Mouse (Mus musculus) forebrain, embryonic 13.5 days (tissue): ENCODE data around the gene Pigk. TPM values are rescaled to one million over a fixed set of nuclear protein-coding genes. Genes with fewer than 3 reads are reported as not detected.
A peak's percentile ranks its signal among the peaks of the same experiment; 100 is the strongest.

Experiments
- ATAC-seq: fragments of 200-750 bp; cut with Nextera tagmentation; 2 replicates; pipeline ENCODE4 v1.8.0; 2017
- H3K27ac ChIP-seq: fragments of 300-500 bp; sonication (generic); 2 replicates; pipeline ENCODE4 v1.5.1; 2015; ENCODE audit warnings: inconsistent platforms, mild to moderate bottlenecking, moderate library complexity
- H3K27me3 ChIP-seq: fragments of 300-500 bp; sonication (generic); 2 replicates; pipeline ENCODE4 v1.6.1; 2015; ENCODE audit warnings: mild to moderate bottlenecking, inconsistent platforms
- H3K36me3 ChIP-seq: fragments of 300-500 bp; sonication (generic); 2 replicates; pipeline ENCODE4 v1.6.1; 2015; ENCODE audit warnings: mild to moderate bottlenecking, inconsistent platforms; ENCODE audit not compliant: poor library complexity, severe bottlenecking
- H3K4me1 ChIP-seq: fragments of 300-500 bp; sonication (generic); 2 replicates; pipeline ENCODE4 v1.6.1; 2015; ENCODE audit warnings: inconsistent platforms
- H3K4me2 ChIP-seq: fragments of 300-500 bp; sonication (generic); 2 replicates; pipeline ENCODE4 v1.6.1; 2015; ENCODE audit warnings: inconsistent platforms, mild to moderate bottlenecking, moderate library complexity
- H3K4me3 ChIP-seq: fragments of 300-500 bp; sonication (generic); 2 replicates; pipeline ENCODE4 v1.5.1; 2015; ENCODE audit warnings: mild to moderate bottlenecking, inconsistent platforms
- H3K9ac ChIP-seq: fragments of 300-500 bp; sonication (generic); 2 replicates; pipeline ENCODE4 v1.6.1; 2015; ENCODE audit warnings: mild to moderate bottlenecking, inconsistent platforms
- H3K9me3 ChIP-seq: fragments of 300-500 bp; sonication (generic); replicated peaks from 2 replicates; pipeline ENCODE4 v1.6.1; 2016; ENCODE audit warnings: inconsistent platforms
- WGBS: fragments of 180-500 bp; shearing (Covaris S2); methylation state at CpG from one replicate; pipeline ENCODE4 v1.1.7; 2015; 5-methylcytosine and 5-hydroxymethylcytosine counted together
- polyA plus RNA-seq: library from polyadenylated mRNA; unstranded; fragments of >200 nt; fragmentation: Nextera tagmentation; extraction: Ambion mirVana; gene quantifications from 2 replicates; pipeline ENCODE4 v1.2.1, GENCODE M21; 2015

The Pigk gene
- polyA plus RNA-seq, 1 experiment from 2014 or later: 29.0 TPM

DNA sequence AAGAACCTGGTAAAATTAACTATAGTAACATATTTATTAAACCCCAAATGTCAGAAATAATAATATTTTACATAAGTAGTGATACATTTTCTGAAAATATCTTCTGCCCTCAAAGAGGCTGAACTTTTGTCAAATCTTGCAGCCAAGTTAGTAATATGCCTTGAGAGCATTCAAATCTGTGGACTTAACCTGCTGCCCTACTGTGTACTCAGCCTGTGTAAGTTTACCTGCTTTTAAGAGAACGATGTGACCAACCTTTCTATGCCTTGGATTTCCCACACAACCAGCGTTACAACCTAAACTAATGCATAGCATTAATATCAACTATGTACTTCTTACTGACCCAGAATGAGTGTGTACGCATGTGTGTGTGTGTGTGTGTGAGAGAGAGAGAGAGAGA, 219.8 kb downstream of the Pigk start:
- H3K36me3 ChIP-seq: no peaks in the 10 kb centered on the region
- ATAC-seq: no peak
- H3K4me1 ChIP-seq: peaks cover 10% of the 10 kb centered on the region
- H3K27me3 ChIP-seq: no peaks in the 10 kb centered on the region
- WGBS: 96% methylated on average over 3 of the region's 3 CpGs
- H3K9ac ChIP-seq: no peak overlapping the region
- H3K4me3 ChIP-seq: no peak overlapping the region
- H3K9me3 ChIP-seq: no peaks in the 10 kb centered on the region
- no peak overlapping the region for H3K27ac ChIP-seq
- no peak overlapping the region for H3K4me2 ChIP-seq

GRCm38 (mm10) chr3:152936313-152936712, 222.4 kb downstream of the Pigk start:
- H3K4me1 ChIP-seq: no peaks in the 10 kb centered on the region
- H3K9ac ChIP-seq: no peak overlapping the region
- H3K9me3 ChIP-seq: no peaks in the 10 kb centered on the region
- no peak overlapping the region for H3K4me3 ChIP-seq
- 95% methylated on average over 3 of the region's 3 CpGs for WGBS
- no peak overlapping the region for H3K4me2 ChIP-seq
- no peak overlapping the region for H3K27ac ChIP-seq
- no peak for ATAC-seq
- no peaks in the 10 kb centered on the region for H3K27me3 ChIP-seq
- no peaks in the 10 kb centered on the region for H3K36me3 ChIP-seq

DNA sequence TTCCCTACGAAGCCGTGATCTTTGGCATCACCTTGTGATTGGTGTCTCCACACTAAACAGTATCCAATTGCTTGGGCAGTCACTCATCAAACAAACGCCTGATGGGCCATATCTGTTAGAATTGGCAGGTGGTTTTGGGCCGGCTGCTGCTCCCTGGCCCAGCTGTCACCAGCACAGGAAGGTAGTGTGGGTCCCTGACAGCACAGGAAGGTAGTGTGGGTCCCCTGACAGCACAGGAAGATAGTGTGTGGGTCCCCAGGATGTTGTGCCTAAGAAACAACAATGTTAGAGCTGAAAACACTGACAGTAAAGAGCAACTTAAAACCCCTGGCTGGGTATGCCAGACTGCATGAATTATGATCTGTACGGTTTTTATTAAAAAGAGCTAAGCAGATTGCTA, 227.8 kb downstream of the Pigk start:
- no peak overlapping the region for H3K9ac ChIP-seq
- H3K4me1 ChIP-seq: 0 out of 2 replicates have a peak, but pooled peaks cover 6% of the 10 kb centered on the region
- no peak for ATAC-seq
- no peaks in the 10 kb centered on the region for H3K36me3 ChIP-seq
- H3K27me3 ChIP-seq: no peaks in the 10 kb centered on the region
- no peak overlapping the region for H3K4me2 ChIP-seq
- H3K9me3 ChIP-seq: no peaks in the 10 kb centered on the region
- no peak overlapping the region for H3K4me3 ChIP-seq
- 92% methylated on average over 5 of the region's 5 CpGs for WGBS
- H3K27ac ChIP-seq: no peak overlapping the region

GRCm38 (mm10) chr3:152942985-152943384, 229.1 kb downstream of the Pigk start:
- no peak; the same call in 1 of the 2 replicates for ATAC-seq
- 60% methylated on average over 11 of the region's 11 CpGs for WGBS

DNA sequence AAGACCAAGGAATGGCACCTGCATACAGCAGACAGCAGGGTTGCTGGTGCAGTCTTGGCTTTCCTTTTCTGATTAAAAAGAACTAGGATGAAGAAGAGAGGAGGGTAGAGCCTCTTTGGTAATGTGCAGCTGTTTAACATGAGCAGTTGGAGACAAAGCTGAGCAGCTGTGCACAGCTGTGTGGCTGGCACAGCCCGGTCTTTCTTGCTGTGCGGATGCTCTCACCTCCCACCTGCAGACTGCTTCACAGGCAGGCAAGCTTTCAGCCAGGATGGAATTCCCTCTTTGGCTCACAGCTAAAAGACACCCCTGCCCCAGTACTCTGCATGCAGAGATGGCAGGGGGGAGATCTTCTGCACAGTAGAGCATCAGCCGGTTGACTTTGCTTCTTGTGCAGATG, 230.9 kb downstream of the Pigk start:
- H3K4me2 ChIP-seq: no peak overlapping the region
- H3K36me3 ChIP-seq: no peaks in the 10 kb centered on the region
- 0 out of 2 replicates have a peak, but pooled peaks cover 6% of the 10 kb centered on the region for H3K4me1 ChIP-seq
- no peaks in the 10 kb centered on the region for H3K9me3 ChIP-seq
- no peak overlapping the region for H3K4me3 ChIP-seq
- H3K27ac ChIP-seq: no peak overlapping the region
- ATAC-seq: peak; percentile 54
- 82% methylated on average over 3 of the region's 3 CpGs for WGBS
- no peak overlapping the region for H3K9ac ChIP-seq
- H3K27me3 ChIP-seq: no peaks in the 10 kb centered on the region

More at GRCm38 (mm10) chr3:152942985-152943384, 229.1 kb downstream of the Pigk start:
- Histone ChIP-seq H3K4me1 (0 out of 2 replicates have a peak, but pooled peaks cover 6% of the 10 kb centered on the region), H3K27me3 (no peaks in the 10 kb centered on the region), H3K4me2 (no peak overlapping the region), H3K36me3 (no peaks in the 10 kb centered on the region), H3K9ac (no peak overlapping the region), H3K27ac (no peak overlapping the region), H3K4me3 (no peak overlapping the region), H3K9me3 (no peaks in the 10 kb centered on the region)

DNA sequence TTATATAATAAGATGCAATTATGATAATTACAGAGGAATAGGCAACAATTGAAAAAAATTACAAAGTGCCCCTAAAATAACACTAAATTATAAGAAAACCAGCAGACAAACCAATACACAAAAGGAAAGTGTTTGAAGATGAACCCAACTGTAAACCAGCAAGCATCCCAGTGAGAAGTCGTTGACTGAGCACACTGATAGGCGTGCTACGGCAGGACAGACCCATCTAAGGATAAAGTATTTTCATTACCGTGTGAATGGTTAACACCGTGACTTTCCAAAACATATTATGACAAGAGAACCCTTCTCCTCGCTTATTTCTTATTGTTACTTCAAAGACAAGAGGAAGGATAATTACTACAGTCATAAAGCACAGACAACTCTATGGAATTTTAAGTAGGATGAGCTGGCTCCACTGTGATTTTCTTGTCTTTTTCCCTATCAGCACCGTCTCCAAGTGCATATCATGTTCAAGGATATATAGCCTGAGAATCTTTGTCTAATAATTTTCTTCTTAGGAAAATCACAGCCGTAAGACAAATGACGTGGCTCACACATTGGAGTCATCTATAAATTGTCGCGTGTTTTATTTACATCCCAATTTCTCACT, 233.2 kb downstream of the Pigk start:
- H3K4me2 ChIP-seq: no peak overlapping the region
- H3K36me3 ChIP-seq: no peaks in the 10 kb centered on the region
- H3K4me1 ChIP-seq: 0 out of 2 replicates have a peak, but pooled peaks cover 6% of the 10 kb centered on the region
- H3K4me3 ChIP-seq: no peak overlapping the region
- H3K9ac ChIP-seq: no peak overlapping the region
- no peaks in the 10 kb centered on the region for H3K9me3 ChIP-seq
- no peak overlapping the region for H3K27ac ChIP-seq
- no peaks in the 10 kb centered on the region for H3K27me3 ChIP-seq
- ATAC-seq: peak; percentile 44; the same call in 1 of the 2 replicates
- WGBS: 71% methylated on average over 11 of the region's 11 CpGs

GRCm38 (mm10) chr3:152948556-152948955, 234.7 kb downstream of the Pigk start:
- Histone ChIP-seq H3K9ac (no peak overlapping the region), H3K4me3 (no peak overlapping the region), H3K27me3 (no peaks in the 10 kb centered on the region), H3K27ac (no peak overlapping the region), H3K4me2 (no peak overlapping the region), H3K9me3 (no peaks in the 10 kb centered on the region), H3K36me3 (no peaks in the 10 kb centered on the region), H3K4me1 (no peaks in the 10 kb centered on the region)
- WGBS: 90% methylated on average over 7 of the region's 7 CpGs
- ATAC-seq: 0 out of 2 replicates have a peak, but pooled peaks have one; percentile 1

- Histone ChIP-seq H3K4me3 (no peak overlapping the region), H3K4me2 (no peak overlapping the region), H3K27me3 (no peaks in the 10 kb centered on the region), H3K9ac (no peak overlapping the region), H3K27ac (no peak overlapping the region), H3K9me3 (no peaks in the 10 kb centered on the region), H3K4me1 (no peaks in the 10 kb centered on the region), H3K36me3 (no peaks in the 10 kb centered on the region)
- 92% methylated on average over 15 of the region's 15 CpGs for WGBS
- ATAC-seq: no peak
Measured at GRCm38 (mm10) chr3:152949233-152949777, 235.4 kb downstream of the Pigk start.

GRCm38 (mm10) chr3:152950299-152950698, 236.4 kb downstream of the Pigk start:
- no peak overlapping the region for H3K4me3 ChIP-seq
- H3K27ac ChIP-seq: no peak overlapping the region
- H3K9me3 ChIP-seq: no peaks in the 10 kb centered on the region
- H3K36me3 ChIP-seq: no peaks in the 10 kb centered on the region
- no peak overlapping the region for H3K9ac ChIP-seq
- H3K27me3 ChIP-seq: no peaks in the 10 kb centered on the region
- ATAC-seq: no peak
- WGBS: 93% methylated on average over 5 of the region's 5 CpGs
- H3K4me1 ChIP-seq: no peaks in the 10 kb centered on the region
- no peak overlapping the region for H3K4me2 ChIP-seq

- H3K9me3 ChIP-seq: no peaks in the 10 kb centered on the region
- WGBS: 91% methylated on average over 9 of the region's 9 CpGs
- H3K9ac ChIP-seq: no peak overlapping the region
- H3K4me1 ChIP-seq: no peaks in the 10 kb centered on the region
- no peak for ATAC-seq
- no peaks in the 10 kb centered on the region for H3K27me3 ChIP-seq
- no peak overlapping the region for H3K27ac ChIP-seq
- no peak overlapping the region for H3K4me2 ChIP-seq
- H3K4me3 ChIP-seq: no peak overlapping the region
- no peaks in the 10 kb centered on the region for H3K36me3 ChIP-seq
Measured at GRCm38 (mm10) chr3:152950914-152951313, 237.0 kb downstream of the Pigk start.

GRCm38 (mm10) chr3:152951634-152952545, 238.0 kb downstream of the Pigk start:
- 0 out of 2 replicates have a peak, but pooled peaks have one; percentile 12 for ATAC-seq
- Histone ChIP-seq H3K27me3 (no peaks in the 10 kb centered on the region), H3K9me3 (no peaks in the 10 kb centered on the region), H3K4me3 (no peak overlapping the region), H3K4me2 (no peak overlapping the region), H3K27ac (no peak overlapping the region), H3K36me3 (no peaks in the 10 kb centered on the region), H3K9ac (no peak overlapping the region), H3K4me1 (no peaks in the 10 kb centered on the region)
- WGBS: 82% methylated on average over 11 of the region's 11 CpGs

DNA sequence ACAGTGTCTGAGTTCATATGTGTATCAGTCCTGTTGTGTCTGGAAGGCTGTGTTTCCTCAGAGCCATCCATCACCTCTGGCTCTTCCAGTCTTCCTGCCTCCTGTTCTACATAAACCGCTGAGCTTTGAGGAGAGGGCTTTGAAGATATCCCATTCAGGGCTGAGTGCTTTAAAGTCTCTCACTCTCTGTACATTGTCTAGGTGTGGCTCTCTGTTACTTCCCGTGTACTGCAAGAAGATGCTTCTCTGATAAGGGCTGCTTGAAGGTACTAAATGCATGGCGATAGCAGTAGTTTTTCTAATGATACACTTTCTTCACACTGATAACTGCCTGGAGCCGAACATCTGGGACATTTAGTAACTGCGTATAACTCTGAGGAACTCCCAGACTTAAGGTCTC, 242.1 kb downstream of the Pigk start:
- Histone ChIP-seq H3K4me2 (no peak overlapping the region), H3K27ac (no peak overlapping the region), H3K4me1 (no peaks in the 10 kb centered on the region), H3K9me3 (no peaks in the 10 kb centered on the region), H3K4me3 (no peak overlapping the region), H3K27me3 (no peaks in the 10 kb centered on the region), H3K9ac (no peak overlapping the region), H3K36me3 (no peaks in the 10 kb centered on the region)
- ATAC-seq: no peak
- 85% methylated on average over 5 of the region's 5 CpGs for WGBS
